Mouse (Mus musculus) limb, embryonic 13.5 days (tissue): ENCODE results near the gene Sncg. TPM values are rescaled to one million over a fixed set of nuclear protein-coding genes. Genes with fewer than 3 reads are reported as not detected.
"Not testable (repeated sequence)": the region's sequence is repeated elsewhere in the genome, so short reads cannot be mapped to it uniquely, and the experiment has no call there.

ENCODE experiments used
- ATAC-seq: fragments of 200-750 bp; cut with Nextera tagmentation; 2 replicates; pipeline ENCODE4 v1.8.0; 2017; ENCODE audit warnings: low read depth, moderate number of reproducible peaks, moderate TSS enrichment; ENCODE audit not compliant: low FRiP score
- H3K27ac ChIP-seq: fragments of 300-500 bp; sonication (generic); 2 replicates; pipeline ENCODE4 v1.5.1; 2015; ENCODE audit warnings: inconsistent platforms, mild to moderate bottlenecking, moderate library complexity
- H3K27me3 ChIP-seq: fragments of 300-500 bp; sonication (generic); 2 replicates; pipeline ENCODE4 v1.6.1; 2015; ENCODE audit warnings: mild to moderate bottlenecking, inconsistent platforms
- H3K36me3 ChIP-seq: fragments of 300-500 bp; sonication (generic); 2 replicates; pipeline ENCODE4 v1.6.1; 2015; ENCODE audit warnings: inconsistent platforms, mild to moderate bottlenecking, moderate library complexity
- H3K4me1 ChIP-seq: fragments of 300-500 bp; sonication (generic); 2 replicates; pipeline ENCODE4 v1.6.1; 2015; ENCODE audit warnings: inconsistent platforms
- H3K4me2 ChIP-seq: fragments of 300-500 bp; sonication (generic); replicated peaks from 2 replicates; pipeline ENCODE4 v1.6.1; 2015; ENCODE audit warnings: inconsistent platforms, mild to moderate bottlenecking, moderate library complexity
- H3K4me3 ChIP-seq: fragments of 300-500 bp; sonication (generic); 2 replicates; pipeline ENCODE4 v1.5.1; 2015; ENCODE audit warnings: moderate library complexity, mild to moderate bottlenecking, inconsistent platforms
- H3K9ac ChIP-seq: fragments of 300-500 bp; sonication (generic); 2 replicates; pipeline ENCODE4 v1.6.1; 2015; ENCODE audit warnings: mild to moderate bottlenecking, inconsistent platforms
- H3K9me3 ChIP-seq: fragments of 300-500 bp; sonication (generic); 2 replicates; pipeline ENCODE4 v1.6.1; 2016; ENCODE audit warnings: inconsistent platforms
- WGBS: fragments of 180-500 bp; shearing (Covaris S2); methylation state at CpG from one replicate; pipeline ENCODE4 v1.1.7; 2015; 5-methylcytosine and 5-hydroxymethylcytosine counted together
- polyA plus RNA-seq: library from polyadenylated mRNA; unstranded; fragments of >200 nt; fragmentation: Nextera tagmentation; extraction: Ambion mirVana; gene quantifications from 2 replicates; pipeline ENCODE4 v1.2.1, GENCODE M21; 2015

The Sncg gene
- 3.6 and 3.7 TPM in 2 replicates for polyA plus RNA-seq

GRCm38 (mm10) chr14:34374577-34374976, at the start of gene Sncg:
Gene Sncg (minus strand): TSS chr14:34374789.
- Histone ChIP-seq H3K4me3 (no peak within 1 kb of the TSS; the same call in 1 of the 2 replicates), H3K27me3 (no peaks in the 10 kb centered on the region), H3K9ac (0 out of 2 replicates have a peak within 1 kb of the TSS, but pooled peaks have one; percentile 25), H3K4me2 (no peak within 1 kb of the TSS), H3K4me1 (peaks cover 40% of the 10 kb centered on the region), H3K36me3 (no peaks in the 10 kb centered on the region), H3K9me3 (no peaks in the 10 kb centered on the region), H3K27ac (no peak within 1 kb of the TSS)
- ATAC-seq, result no peak
- WGBS, result 45% methylated on average over 10 of the region's 10 CpGs

- Histone ChIP-seq H3K9me3 (no peaks in the 10 kb centered on the region), H3K4me2 (no peak overlapping the region), H3K36me3 (peaks cover 84% of the 10 kb centered on the region), H3K27me3 (no peaks in the 10 kb centered on the region), H3K4me1 (no peaks in the 10 kb centered on the region), H3K9ac (no peak overlapping the region), H3K4me3 (no peak overlapping the region), H3K27ac (no peak overlapping the region)
- WGBS, result 95% methylated on average over 1 of the region's 1 CpGs
- no peak for ATAC-seq
These were observed 46.5 kb upstream of the Sncg start for GRCm38 (mm10) chr14:34421078-34421477.

GRCm38 (mm10) chr14:34417501-34417900, 42.9 kb upstream of the Sncg start:
- Histone ChIP-seq H3K9ac (no peak overlapping the region), H3K4me3 (no peak overlapping the region), H3K9me3 (no peaks in the 10 kb centered on the region), H3K27me3 (no peaks in the 10 kb centered on the region), H3K36me3 (peaks cover 81% of the 10 kb centered on the region), H3K4me2 (no peak overlapping the region), H3K4me1 (no peaks in the 10 kb centered on the region), H3K27ac (no peak overlapping the region)
- ATAC-seq, result no peak
- 80% methylated on average over 5 of the region's 5 CpGs for WGBS

DNA sequence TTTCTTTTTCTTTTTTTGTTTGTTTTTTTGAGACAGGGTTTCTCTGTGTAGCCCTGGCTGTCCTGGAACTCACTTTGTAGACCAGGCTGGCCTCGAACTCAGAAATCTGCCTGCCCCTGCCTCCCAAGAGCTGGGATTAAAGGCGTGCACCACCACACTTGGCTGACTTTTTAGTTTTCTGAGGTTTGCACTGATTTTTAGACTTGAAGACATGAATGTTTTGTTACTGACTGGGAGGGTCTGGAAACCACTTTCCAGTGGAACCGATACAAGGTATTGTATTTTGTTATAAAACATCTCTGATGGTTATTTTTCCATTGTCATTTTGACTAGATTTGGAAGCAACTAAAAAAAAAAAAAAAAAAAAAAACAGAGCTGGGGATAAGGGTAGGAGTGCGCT, 42.4 kb upstream of the Sncg start:
- H3K36me3 ChIP-seq, result peaks cover 81% of the 10 kb centered on the region

DNA sequence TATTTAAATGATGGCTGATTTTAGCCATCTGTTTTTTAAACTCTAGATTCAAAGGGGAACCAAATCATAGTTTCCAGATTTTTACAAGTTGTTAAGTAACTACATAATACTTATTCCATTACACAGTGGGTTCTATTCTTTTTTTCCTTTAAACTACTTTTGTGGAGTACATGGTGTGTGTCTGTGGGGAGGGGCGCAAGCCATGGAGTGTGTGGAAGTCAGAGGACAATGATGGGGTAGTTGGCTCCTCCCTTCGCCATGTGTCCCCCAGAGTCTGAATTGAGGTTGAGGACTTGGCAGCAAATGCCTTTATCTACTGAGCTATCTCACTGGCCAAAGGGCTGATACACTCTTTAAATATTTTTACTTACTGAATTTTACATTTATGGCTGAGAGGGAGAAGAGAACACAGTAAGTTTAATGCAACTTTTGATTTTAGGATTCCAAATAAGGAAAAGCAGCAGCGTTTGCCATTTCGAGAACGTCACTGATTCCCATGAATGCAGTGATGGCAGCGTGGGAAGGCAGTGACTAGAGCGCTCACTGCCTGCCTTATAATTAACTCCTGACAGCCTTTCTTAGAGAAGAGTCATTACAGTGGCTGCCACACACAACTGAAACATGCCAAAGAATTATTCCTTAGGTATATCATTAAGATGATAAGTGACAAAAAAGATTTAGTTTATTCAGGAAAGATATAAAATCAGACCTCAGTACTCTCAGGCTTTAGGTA, 37.7 kb upstream of the Sncg start:
- no peak overlapping the region for H3K27ac ChIP-seq
- H3K4me3 ChIP-seq, result no peak overlapping the region
- H3K9me3 ChIP-seq, result no peaks in the 10 kb centered on the region
- H3K4me1 ChIP-seq, result no peaks in the 10 kb centered on the region
- peaks cover 78% of the 10 kb centered on the region for H3K36me3 ChIP-seq
- no peak overlapping the region for H3K4me2 ChIP-seq
- no peak overlapping the region for H3K9ac ChIP-seq
- no peak for ATAC-seq
- WGBS, result 87% methylated on average over 7 of the region's 7 CpGs
- no peaks in the 10 kb centered on the region for H3K27me3 ChIP-seq

More for the DNA sequence above, 42.4 kb upstream of the Sncg start:
- not testable (repeated sequence) for H3K27ac ChIP-seq, H3K4me2 ChIP-seq, H3K9ac ChIP-seq, H3K9me3 ChIP-seq, ATAC-seq, H3K4me3 ChIP-seq, H3K27me3 ChIP-seq, H3K4me1 ChIP-seq
- WGBS, result 92% methylated on average over 4 of the region's 4 CpGs

GRCm38 (mm10) chr14:34410716-34411115, 36.1 kb upstream of the Sncg start:
- no peaks in the 10 kb centered on the region for H3K4me1 ChIP-seq
- WGBS, result 99% methylated on average over 6 of the region's 6 CpGs
- H3K36me3 ChIP-seq, result peaks cover 86% of the 10 kb centered on the region
- H3K27me3 ChIP-seq, result no peaks in the 10 kb centered on the region
- no peak overlapping the region for H3K4me2 ChIP-seq
- no peak overlapping the region for H3K9ac ChIP-seq
- no peak overlapping the region for H3K4me3 ChIP-seq
- H3K27ac ChIP-seq, result no peak overlapping the region
- ATAC-seq, result no peak
- H3K9me3 ChIP-seq, result no peaks in the 10 kb centered on the region

DNA sequence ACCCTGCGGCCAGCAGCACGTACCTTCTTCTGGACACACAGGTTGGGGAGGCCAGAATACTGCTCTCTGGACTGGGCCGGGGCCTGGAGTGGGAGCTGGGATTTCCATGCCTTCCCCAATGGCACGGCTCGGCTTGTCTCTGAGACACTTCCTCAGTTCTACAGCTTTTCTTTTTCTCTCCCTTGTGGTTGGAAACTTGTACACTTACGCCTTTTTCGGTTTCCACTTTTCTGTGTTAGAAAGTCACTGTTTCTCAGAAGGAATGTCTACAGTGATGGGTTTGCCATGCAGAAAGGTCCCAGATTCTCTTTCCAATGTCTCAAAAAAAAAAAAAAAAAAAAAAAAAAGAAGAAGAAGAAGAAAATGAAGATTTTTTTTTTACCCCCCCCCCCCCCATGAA, 28.8 kb upstream of the Sncg start:
- Histone ChIP-seq H3K9me3 (no peaks in the 10 kb centered on the region), H3K9ac (no peak overlapping the region), H3K4me1 (no peaks in the 10 kb centered on the region), H3K4me2 (no peak overlapping the region), H3K27ac (no peak overlapping the region), H3K36me3 (peaks cover 86% of the 10 kb centered on the region), H3K4me3 (no peak overlapping the region), H3K27me3 (no peaks in the 10 kb centered on the region)
- 97% methylated on average over 7 of the region's 7 CpGs for WGBS
- no peak for ATAC-seq

GRCm38 (mm10) chr14:34402871-34403270, 28.3 kb upstream of the Sncg start:
- H3K4me2 ChIP-seq, result no peak overlapping the region
- no peaks in the 10 kb centered on the region for H3K27me3 ChIP-seq
- no peak for ATAC-seq
- H3K27ac ChIP-seq, result no peak overlapping the region; the same call in 1 of the 2 replicates
- no peak overlapping the region for H3K9ac ChIP-seq
- H3K9me3 ChIP-seq, result no peaks in the 10 kb centered on the region
- H3K4me1 ChIP-seq, result no peaks in the 10 kb centered on the region
- no peak overlapping the region for H3K4me3 ChIP-seq
- WGBS, result 82% methylated on average over 8 of the region's 8 CpGs
- peaks cover 86% of the 10 kb centered on the region for H3K36me3 ChIP-seq

- Histone ChIP-seq H3K4me1 (no peaks in the 10 kb centered on the region), H3K9me3 (no peaks in the 10 kb centered on the region), H3K27ac (no peak overlapping the region), H3K27me3 (no peaks in the 10 kb centered on the region), H3K4me3 (no peak overlapping the region), H3K36me3 (peaks cover 74% of the 10 kb centered on the region), H3K9ac (no peak overlapping the region), H3K4me2 (no peak overlapping the region)
- ATAC-seq, result no peak
- 50% methylated on average over 6 of the region's 6 CpGs for WGBS
These were observed 26.5 kb upstream of the Sncg start for GRCm38 (mm10) chr14:34401135-34401534.

- H3K27ac ChIP-seq, result no peak overlapping the region
- no peaks in the 10 kb centered on the region for H3K9me3 ChIP-seq
- ATAC-seq, result no peak
- H3K36me3 ChIP-seq, result peaks cover 63% of the 10 kb centered on the region
- 91% methylated on average over 3 of the region's 3 CpGs for WGBS
- H3K4me3 ChIP-seq, result no peak overlapping the region
- H3K9ac ChIP-seq, result no peak overlapping the region
- no peak overlapping the region for H3K4me2 ChIP-seq
- H3K4me1 ChIP-seq, result no peaks in the 10 kb centered on the region
- H3K27me3 ChIP-seq, result no peaks in the 10 kb centered on the region
These were observed 25.4 kb upstream of the Sncg start for GRCm38 (mm10) chr14:34400021-34400420.

- ATAC-seq, result no peak
- no peak overlapping the region for H3K4me3 ChIP-seq
- no peaks in the 10 kb centered on the region for H3K4me1 ChIP-seq
- no peaks in the 10 kb centered on the region for H3K27me3 ChIP-seq
- 93% methylated on average over 6 of the region's 6 CpGs for WGBS
- no peaks in the 10 kb centered on the region for H3K9me3 ChIP-seq
- H3K36me3 ChIP-seq, result peaks cover 56% of the 10 kb centered on the region
- H3K9ac ChIP-seq, result no peak overlapping the region
- no peak overlapping the region for H3K27ac ChIP-seq
- H3K4me2 ChIP-seq, result no peak overlapping the region
These were observed 24.7 kb upstream of the Sncg start for GRCm38 (mm10) chr14:34399301-34399700.

DNA sequence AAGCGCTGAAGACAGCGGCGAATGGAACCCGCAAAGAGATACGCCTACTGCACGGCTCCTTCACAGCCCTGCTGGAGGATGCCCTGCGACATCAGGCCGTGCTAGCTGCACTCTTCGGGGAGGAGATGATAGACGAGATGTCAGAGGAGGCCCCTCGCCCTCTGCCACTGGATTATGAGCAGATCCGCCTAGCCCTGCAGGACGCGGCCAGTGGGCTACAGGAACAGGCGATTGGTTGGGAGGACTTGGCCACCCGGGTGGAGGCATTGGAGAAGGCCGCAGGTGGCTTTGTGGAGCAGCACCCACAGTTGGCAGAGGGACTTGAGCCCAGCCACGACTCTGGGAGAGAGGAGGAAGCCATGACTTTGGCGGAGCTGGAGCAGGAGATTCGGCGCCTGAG, 24.3 kb upstream of the Sncg start:
- Histone ChIP-seq H3K27ac (no peak overlapping the region), H3K4me3 (no peak overlapping the region), H3K4me2 (no peak overlapping the region), H3K9me3 (no peaks in the 10 kb centered on the region), H3K4me1 (no peaks in the 10 kb centered on the region), H3K9ac (no peak overlapping the region), H3K27me3 (no peaks in the 10 kb centered on the region), H3K36me3 (peaks cover 52% of the 10 kb centered on the region)
- 94% methylated on average over 21 of the region's 21 CpGs for WGBS
- no peak for ATAC-seq

GRCm38 (mm10) chr14:34397871-34398270, 23.3 kb upstream of the Sncg start:
- 93% methylated on average over 5 of the region's 5 CpGs for WGBS
- Histone ChIP-seq H3K9ac (no peak overlapping the region), H3K4me1 (no peaks in the 10 kb centered on the region), H3K9me3 (no peaks in the 10 kb centered on the region), H3K36me3 (peaks cover 44% of the 10 kb centered on the region), H3K4me2 (no peak overlapping the region), H3K27ac (no peak overlapping the region), H3K4me3 (no peak overlapping the region), H3K27me3 (no peaks in the 10 kb centered on the region)
- ATAC-seq, result no peak
